Mouse (Mus musculus) bone marrow, adult 2 months (tissue): ENCODE data around the gene Zdhhc3.

Experiments used
- CTCF ChIP-seq: fragments of 200-500 bp; IDR thresholded peaks from 2 replicates; pipeline ENCODE4 v1.5.1; 2011; ENCODE audit warnings: low read length, control low read depth; ENCODE audit not compliant: control insufficient read depth, insufficient read depth
- POLR2A ChIP-seq: fragments of 200-500 bp; IDR thresholded peaks from 2 replicates; pipeline ENCODE4 v1.6.1; 2011; ENCODE audit warnings: low read depth, mild to moderate bottlenecking, control low read depth, low read length, borderline replicate concordance; ENCODE audit not compliant: control insufficient read depth

DNA sequence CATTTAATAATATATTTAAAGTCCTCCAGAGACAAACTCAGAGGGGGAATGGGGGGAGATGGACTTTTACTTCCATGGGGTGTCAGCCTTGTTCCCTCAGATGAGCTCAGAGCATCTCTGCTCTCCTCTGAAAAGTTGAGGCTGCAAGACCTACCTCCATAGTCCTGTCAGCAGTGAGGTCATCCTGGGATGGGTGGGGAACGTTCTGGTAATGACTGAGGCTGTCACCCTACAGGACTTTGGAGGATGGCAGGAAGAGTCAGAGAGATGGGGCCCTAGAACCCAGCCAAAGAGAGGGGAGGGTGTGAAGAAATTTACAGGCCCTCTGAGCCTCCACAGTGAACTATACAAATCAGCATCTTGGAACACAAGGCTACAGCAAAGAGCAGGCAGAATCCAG lies 38.6 kb upstream of the Zdhhc3 start:
- TF ChIP-seq CTCF (no peak), POLR2A (no peak)
